Mouse (Mus musculus) liver, embryonic 14.5 days (tissue): ENCODE results near the gene Capn15.

Source experiments
- CTCF ChIP-seq: IDR thresholded peaks from 2 replicates; pipeline ENCODE4 v1.5.1; 2016; ENCODE audit warnings: antibody characterized with exemption, low read depth, control low read depth
- EP300 ChIP-seq: IDR thresholded peaks from 2 replicates; pipeline ENCODE4 v1.6.1; 2016; ENCODE audit warnings: antibody characterized with exemption, low read depth

DNA sequence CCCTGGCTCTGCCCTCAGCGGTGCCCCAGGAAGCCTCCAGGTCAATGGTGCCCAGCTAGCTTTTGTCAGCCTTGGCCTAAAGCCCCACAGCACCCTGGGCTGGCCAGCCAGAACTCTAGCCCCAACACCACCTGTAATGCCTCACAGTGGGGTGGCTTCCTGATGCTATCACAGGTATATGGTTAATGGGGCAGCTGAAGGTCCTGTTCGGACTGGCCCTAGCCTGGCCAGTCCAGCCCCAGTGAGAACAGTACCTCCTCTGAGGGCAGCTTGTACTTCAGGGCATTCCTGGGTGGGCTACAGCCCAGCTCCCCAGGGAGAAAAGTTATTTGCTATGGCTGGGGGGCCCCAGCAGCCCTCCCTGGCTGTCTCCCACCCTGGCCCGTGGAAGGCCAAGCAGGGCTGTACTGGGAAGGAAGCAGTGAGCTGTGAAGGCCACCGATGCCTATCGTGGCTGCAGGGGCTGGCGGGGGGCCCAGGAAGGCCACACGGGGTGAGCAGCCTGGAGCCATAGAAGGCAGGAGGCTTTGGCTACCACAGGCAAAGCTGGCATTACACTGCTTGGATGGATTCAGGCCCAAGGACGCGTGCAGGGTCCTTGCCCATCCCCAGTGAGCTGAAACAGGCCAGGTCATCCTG, 40.0 kb downstream of the Capn15 start:
- no peak for TF ChIP-seq EP300
- no peak for TF ChIP-seq CTCF
